Mouse (Mus musculus) spleen, postnatal 14 days (tissue): Measurements from ENCODE around the gene Ushbp1.
"Not testable (repeated sequence)": the region's sequence is repeated elsewhere in the genome, so short reads cannot be mapped to it uniquely, and the experiment has no call there.

Experiments
- DNase-seq, 2 experiments: peaks; one replicate each; pipeline ENCODE4 v3.0.0; 2021 to 2022; ENCODE audit warnings: low spot score in 2 of 2

Ushbp1 gene

DNA sequence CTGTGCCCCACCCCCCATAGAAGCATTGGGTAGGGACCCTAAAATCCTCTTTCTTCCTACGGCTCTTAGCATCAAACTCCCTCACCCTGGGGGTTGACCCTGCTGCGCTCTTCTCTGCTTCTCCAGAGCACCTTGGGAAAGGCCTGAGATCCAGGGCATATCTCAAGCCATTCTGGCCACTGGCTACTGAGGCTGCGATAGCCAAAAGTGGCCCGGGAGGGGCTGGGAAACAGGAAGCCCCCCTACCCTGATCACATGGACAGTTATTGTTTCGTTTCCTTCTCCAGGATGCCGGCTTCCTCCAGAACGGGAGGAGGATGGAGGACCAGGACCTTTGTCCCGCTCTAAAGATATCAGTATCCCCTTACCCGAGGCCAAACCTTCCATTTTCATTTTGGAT, at the start of gene Ushbp1:
TSS of gene Ushbp1 (minus strand) at position 174 of the 400 bp plus-strand sequence.
- DNase-seq, result no peak

DNA sequence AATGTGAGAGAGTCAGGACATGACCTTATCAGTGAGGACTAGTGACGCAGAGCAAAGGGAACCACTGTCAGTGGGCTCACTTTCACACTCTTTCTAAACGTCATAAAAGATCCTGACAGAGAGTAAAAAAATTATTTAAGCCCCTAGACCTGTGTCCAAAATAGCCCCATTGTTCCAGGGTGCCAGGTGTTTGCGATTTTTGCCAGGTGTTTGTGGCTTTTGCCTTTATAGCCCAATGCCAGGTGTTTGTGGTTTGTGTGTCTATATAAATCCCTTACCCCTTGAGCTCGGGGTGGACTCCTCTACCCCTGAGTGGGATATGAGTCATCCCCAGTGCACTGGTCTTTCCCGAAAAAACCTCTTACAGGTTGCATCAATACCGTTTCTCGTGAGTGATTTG, 49.5 kb upstream of the Ushbp1 start:
- no peak for DNase-seq

DNA sequence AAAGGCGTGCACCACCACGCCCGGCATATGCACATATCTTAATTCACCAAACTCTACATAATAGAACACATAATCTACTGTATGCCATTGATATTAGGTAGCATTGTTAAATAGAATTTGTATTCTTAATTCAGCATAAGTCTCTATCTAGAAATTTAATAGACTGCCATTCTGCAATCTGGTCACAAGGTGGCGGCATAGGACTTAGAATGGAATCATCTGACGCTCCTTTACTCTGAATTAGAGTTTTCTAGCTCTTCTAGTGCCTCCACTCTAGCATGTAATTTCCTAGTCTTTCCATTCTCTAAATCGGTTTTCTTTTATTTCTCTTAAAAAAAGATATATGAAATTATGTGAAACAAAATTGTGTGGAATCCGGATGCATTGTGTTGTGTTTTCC, 45.8 kb upstream of the Ushbp1 start:
- DNase-seq, result peak in 1 of 2 experiments; percentile 61

DNA sequence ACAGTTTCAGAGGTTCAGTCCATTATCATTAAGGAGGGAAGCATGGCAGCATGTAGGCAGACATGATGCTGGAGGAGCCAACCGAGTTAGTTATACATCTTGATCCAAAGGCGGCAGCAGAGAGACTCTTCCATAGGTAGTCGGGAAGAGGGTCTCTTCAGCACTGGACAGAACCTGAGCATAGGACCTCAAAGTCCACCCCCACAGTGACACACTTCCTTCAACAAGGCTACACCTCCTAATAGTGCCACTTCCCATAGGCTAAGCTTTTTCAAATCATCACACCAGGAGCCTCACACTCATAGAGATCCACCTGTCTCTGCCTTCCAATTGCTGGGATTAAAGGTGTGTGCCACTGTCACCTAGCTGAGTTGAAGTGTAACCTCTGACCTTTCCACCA, 41.4 kb upstream of the Ushbp1 start:
- DNase-seq, result no peak

DNA sequence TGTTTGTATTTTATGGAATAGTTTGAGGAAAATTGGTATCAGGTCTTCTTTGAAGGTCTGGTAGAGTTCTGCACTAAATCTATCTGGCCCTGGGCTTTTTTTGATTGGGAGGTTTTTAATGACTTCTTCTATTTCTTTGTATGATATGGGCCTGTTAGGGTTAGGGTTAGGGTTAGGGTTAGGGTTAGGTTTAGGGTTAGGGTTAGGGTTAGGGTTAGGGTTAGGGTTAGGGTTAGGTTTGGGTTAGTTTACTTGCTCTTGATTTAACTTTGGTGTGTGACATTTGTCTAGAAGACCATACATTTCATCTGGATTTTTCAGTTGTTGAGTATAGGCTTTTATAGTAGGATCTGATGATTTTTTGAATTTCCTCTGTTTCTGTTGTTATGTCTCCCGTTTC, 37.3 kb upstream of the Ushbp1 start:
- not testable (repeated sequence) for DNase-seq

DNA sequence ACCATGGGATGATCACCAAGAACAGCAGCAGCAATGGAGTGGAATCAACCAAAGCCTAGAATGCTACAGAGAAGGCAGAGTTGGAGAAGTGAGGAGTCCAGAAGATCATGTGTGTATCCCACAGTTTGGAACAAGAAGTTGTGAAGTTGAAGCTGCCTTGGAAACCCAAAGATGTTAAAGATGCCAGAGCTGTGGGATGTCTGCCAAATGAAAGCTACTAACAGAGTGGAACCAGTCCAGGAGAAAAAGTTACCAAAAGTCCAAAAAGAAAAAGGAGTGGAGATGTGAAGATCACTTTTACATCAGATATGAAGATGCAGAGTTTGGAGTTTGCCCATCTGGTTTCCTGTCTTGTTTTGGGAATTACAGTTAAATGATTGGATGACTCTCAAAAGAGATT, 26.5 kb upstream of the Ushbp1 start:
- no peak for DNase-seq

DNA sequence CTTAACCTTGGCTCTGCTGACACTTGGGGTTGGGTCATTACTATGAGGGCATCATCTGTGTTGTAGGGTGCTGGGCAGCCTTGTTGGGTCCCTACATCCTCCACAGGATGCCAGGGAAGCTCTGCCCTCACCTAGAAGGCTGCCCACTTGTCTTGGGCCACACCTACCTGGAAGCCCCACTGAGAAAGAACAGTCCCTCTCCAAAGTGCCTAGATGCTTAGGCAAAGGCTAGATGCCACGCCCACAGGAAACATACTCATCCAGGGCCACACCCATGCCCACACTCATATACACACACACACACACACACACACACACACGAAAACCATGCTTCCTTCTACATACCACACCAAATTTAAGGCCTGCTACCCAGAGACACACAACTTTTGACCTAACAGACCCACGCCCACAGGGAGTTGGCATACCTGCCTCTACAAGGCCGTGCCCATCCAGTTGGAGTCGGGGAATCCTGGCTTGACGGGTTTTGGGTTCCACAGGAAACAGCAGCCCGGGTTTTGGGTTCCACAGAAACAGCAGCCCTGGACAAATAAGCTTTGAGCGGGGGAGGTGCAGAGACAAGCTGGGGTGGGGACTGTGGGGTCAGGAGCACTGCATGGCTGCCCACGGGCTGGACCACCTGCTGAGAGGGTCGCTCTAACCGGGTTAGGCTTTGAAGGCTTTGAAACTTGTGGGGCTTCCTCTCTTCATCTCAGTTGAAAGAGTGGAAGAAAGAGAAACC, 16.1 kb upstream of the Ushbp1 start:
- no peak for DNase-seq

DNA sequence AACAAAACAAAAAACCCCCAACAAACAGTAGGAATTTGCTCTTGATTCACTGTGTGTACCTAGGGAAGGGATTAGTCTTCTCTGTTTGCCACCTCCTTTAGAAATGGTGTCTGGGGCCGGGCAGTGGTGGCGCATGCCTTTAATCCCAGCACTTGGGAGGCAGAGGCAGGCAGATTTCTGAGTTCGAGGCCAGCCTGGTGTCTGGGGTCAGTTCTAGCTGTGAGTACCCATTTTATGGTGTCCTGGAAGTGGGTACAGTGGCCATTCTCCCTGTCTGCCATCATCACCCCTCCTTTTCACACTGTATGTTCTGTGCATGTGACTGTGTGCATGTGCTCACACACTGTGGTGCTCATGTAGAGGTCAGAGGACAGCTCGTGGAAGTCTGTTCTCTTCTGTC, 12.6 kb upstream of the Ushbp1 start:
- DNase-seq, result no peak

DNA sequence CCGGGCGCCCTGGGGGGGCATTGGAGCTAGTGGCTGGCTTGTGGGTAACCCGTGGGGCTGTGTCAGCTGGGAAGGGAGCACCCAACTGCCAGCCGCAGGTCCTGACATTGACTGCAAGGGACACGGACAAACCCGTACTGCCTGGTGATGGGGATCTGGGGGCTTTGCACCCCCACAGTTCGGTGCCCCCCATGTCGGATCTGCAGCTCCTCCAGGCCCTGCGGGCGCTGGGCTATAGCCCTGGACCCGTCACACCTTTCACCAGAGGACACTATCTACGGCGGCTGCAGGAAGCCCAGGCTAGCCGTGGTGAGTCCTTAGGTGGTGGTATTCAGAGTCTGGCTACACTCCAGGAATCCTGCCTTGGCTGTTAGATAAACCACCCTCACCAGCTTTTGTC, 11.8 kb upstream of the Ushbp1 start:
- no peak for DNase-seq

DNA sequence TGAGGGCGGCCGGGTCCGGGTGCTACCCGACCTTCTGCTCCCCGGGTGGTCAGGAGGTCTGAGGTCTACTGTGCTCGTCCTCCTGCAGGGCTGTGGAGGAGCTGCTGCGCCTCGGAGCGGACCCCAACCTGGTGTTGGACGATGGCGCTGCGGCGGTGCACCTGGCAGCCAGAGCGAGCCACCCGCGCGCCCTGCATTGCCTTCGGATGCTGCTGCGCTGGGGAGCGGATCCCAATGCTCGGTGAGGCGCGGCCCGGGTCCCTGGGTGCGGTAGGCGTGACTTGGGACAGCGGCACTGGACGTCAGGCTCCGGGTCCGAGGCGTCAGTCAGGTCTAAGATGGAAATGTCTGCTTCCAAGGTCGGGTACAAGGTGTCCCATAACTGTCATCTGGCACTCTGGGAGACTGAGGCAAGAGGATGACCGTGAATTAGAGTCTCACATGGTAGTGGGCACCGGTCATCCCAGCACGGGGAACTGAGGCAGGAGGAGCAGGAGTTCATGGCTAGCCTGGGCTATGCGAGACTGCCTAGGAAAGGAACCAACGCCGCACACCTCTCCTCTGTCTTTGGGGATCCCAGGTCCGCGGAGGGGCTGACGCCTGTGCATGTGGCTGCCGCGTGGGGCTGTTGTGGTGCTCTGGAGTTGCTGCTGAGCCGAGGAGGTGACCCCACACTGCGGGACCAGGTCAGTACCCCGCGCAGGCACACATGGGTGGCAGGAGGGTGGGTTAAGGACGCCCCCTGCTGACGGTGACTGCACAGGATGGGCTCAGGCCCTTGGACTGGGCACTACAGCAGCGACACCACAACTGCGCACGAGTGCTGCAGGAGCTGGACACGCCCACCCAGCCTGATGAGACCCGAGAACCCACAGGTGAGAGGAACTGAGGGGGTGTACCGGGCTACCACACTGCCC, 10.8 kb upstream of the Ushbp1 start:
- DNase-seq, result peak; percentile 67 to 78

DNA sequence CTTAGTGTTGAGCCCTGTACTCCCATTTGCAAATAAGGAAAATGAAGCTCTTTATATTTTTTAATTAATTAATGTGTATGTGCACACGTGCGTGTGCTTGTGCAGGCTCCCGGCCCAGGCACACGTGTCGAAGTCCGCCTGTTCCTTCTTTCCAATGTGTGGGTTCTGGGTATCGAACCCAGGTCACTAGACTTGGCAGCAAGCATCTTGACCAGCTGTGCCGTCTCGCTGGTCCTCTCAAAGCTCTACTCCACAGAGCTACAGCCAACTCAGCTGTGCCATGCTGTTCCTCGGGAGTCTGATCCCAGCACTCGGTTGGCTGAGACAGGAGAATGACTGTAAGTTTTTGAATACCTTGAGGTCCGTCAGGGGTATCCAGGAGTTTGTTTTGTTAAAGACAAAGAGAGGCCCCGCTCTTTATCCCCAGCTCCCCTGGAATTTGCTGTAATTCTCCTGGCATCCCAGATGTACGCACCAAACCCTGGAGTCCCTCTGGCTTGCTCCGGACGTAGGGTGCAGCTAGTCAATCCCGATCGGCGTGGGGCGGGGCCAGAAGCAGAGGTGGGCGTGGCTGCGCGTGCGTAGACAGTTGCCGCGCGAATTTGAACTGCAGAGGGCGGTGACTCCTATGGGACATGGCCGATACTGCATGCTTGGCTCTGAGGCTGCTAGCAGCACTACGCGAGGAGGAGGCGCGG, 9.9 kb upstream of the Ushbp1 start, which contains the start of gene Ankle1:
TSS of gene Ankle1 (plus strand) at position 610 of the 698 bp plus-strand sequence.
- peak; percentile 98 to 99 for DNase-seq

DNA sequence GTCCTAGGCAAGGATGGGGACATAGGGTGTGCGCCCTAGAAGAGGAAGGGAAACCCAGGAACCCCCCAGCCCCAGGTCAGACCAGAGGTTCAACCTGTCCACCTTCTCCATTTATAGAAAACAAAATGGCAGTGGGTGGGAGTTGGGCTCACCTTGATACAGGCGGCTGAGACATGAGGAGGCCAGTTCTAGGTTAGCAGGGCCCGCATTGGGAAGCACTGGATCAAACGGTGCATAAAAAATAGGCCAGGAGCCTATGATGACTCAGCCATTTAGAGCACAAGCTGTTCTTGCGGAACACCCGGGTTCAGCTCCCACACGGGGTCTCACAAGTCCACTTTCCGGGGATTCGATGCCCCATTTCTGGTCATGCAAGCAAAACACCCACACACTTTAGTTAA, 9.3 kb upstream of the Ushbp1 start:
- DNase-seq, result no peak

DNA sequence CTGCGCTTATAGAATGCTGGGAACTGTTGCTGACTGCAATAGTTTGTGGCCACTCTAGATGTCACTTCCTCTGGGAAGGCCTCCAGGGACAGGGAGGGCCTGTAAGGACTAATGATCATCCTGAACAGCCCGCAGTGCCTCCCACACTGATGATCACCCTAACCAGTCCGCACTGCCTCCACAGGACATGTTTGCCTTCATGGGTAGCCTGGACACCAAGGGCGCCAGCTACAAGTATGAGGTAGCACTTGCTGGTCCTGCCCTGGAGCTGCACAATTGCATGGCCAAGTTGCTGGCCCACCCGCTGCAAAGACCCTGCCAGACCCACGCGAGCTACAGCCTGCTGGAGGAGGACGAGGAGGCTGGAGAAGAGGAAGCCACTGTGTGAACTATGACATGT, 8.4 kb upstream of the Ushbp1 start:
- DNase-seq, result no peak

DNA sequence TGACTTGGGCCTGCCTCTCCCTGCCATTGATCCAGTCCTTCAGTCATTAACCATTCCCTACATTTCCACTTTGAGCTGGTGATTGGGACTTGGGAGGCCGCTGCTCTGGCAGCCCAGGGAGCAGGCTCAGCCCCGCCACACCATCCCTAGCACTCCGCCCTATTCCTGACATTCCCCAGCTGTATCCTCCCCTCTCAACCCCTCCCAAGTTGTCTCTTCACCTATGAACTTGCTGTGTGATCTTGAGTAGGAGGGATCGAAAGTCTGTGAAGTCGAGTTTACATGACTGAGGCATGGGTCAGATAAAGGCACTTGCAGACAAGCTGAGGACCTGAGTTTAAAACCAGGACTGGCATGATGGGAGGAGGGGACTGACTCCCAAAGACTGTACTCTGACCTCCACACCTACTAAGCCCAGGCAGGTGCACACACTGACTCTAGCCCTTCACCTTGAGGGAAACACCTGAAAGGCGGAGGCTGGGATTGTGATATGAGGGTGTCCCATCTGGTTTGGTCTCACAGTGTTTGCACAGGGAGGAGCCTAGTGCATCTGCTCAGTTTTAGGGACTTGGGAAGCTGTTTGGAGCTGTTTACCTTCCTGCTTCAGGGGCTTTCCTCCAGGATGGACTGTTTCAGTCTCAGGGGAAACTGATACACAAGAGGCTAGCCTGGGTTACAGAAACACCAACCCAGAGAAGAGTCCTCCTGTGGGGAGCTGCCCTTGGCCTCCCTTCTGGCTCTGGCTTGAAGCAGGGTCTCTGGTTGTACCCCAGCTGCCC, 7.7 kb upstream of the Ushbp1 start:
- no peak for DNase-seq

DNA sequence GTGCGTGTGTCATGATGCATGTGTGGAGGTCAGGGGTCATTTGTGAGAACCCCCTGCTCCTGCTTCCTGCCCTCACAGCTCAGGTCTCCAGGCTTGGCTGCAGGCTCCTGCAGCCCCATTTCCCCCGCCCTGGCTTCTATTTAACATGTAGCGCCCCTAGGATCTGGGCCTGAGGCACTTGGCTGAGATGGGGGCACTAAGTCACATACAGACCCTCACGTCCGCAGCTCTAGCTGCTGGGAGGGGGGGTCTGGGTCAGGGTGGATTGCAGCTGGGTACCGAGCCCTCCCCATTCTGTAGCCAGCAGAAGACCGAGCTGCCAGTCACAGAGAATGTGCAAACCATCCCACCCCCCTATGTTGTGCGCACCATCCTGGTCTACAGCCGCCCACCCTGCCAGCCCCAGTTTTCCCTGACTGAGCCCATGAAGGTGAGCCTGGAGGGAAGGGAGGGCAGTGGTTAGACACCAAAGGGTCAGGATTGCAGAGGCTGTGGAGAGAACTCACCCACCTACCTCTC, 6.9 kb upstream of the Ushbp1 start:
- no peak for DNase-seq

DNA sequence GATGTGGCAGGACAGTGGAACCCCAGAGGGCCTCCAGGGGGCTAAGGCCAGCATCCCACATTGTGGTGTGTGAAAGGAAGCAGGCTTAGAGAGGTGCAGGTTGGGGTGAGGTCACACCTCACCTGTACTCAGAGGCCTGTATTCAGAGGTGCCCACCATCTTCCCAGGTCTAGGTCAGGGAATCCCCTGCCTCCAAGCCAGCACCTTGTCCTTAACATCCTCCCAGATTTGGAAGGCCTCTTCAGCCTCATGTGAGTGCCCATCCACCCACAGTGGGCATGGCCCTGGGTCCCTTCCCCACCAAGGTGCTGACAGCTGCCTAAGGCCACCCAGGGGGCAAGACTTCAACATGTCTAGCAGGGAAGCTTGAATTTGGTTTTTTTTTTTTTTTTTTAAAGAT, 5.9 kb upstream of the Ushbp1 start:
- peak in 1 of 2 experiments; percentile 5 for DNase-seq

DNA sequence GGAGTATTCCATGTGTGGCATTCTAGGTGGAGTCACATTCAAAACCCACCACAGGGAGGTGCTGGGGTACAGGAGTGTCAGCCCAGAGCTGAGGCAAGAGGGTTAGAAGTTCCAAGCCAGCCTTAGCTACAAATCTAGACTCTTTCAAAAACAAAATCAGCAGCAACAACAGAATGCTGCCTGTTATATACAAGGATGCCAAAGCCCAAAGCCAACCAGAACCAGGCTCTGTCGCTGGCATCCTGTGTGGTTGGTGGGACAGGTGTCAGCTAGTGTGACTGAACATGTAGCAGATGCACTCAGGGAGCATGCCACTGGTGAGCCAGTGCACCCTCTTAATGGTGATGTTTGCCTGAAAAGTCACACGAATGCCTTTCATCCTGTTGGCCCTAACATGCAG, 5.2 kb upstream of the Ushbp1 start:
- peak in 1 of 2 experiments; percentile 5 for DNase-seq

DNA sequence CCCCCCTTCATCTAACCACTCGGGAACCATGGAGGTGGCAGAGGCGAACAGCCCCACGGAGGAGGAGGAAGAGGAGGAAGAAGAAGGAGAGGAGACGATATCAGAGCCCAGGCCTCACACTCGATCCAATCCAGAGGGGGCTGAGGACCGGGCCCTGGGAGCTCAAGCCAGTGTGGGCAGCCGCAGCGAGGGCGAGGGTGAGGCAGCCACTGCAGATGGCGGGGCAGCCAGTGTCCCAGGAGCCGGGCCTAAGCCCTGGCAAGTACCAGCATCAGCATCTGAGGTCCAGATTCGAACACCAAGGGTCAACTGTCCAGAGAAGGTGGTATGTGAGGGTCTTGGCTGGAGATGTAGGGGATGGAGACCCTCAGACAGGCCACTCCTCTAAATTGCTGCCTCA, 2.1 kb upstream of the Ushbp1 start:
- DNase-seq, result no peak

DNA sequence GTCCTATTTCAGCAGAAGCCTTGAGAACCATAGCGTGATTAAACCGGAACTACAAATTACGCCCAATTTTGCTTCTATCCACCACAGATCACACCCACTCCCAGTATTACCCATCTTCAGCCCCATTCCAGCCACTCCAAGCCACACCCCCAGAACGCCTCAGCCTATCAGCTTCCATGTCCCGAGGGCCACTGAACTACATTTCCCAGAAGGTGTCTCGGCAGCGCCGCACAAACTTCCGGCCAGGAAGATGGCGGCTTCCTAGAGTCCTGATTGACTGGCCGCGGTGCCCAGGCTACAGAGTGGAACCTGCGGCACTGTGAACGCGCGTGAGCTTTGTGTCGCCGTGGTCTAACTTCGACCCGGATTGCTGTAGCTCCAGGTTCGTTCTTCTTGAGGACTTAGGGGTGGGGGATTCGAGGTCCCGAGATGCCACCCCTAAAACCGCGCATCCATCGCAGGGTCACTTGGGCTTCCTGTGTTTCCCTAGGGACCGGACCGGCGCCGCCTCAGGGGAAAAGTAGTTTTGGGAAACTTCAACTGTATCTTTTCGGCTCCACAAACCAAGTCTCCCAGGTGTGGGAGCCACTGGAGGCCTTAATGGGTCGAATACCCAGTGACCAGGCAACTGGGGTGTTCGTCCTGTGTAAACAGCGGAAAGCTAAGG, 1.2 kb upstream of the Ushbp1 start, which contains the start of gene Babam1:
TSS of gene Babam1 (plus strand) at position 223 of the 667 bp plus-strand sequence.
- DNase-seq, result peak; percentile 78 to 79

DNA sequence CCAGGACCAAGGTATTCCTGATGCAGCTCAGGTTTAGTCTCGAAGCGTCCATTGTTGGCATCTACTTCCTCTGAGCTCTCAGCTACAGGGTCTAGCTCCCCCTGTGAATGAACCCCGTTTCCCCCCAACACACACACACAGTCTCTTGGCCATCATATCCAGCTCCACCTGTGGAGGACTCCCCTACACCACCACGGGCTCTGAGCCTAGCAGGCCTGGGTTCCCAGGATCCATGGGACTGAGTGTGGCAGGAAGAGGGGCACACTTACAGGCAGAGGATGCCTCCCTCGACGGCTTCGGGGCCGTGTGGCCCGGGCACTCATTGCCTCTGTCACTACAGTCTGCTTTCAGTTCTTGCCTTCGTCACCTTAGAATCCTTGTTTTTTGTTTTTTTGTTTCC, 531 bp downstream of the Ushbp1 start:
- DNase-seq, result no peak

DNA sequence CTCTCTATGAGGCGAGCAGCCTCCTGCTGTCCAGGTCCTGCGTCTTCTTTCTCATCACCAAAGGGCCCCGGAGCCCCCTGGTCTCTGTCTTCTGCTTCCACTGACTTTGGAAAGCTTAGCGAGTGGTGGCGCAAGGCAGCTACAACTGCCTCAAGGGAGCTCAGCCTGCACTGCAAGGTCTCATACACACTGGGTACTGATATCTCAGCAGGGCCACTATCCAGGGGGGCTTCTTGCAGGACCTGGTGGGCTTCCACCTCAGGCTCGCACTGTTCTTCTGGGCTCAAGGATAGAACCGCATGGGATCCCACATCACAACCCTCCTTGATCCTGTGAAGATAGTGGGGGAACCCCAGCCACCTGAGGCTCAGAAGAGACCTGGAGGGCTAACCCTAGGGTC, 1.1 kb downstream of the Ushbp1 start:
- no peak for DNase-seq
